Mouse (Mus musculus): ENCODE measurements around the gene Psen1. TPM values are rescaled to one million over a fixed set of nuclear protein-coding genes. Genes with fewer than 3 reads are reported as not detected.

Gene Psen1
- total and polyA plus RNA-seq, 3 experiments, result 28.4 to 61.1 (median 45.8) TPM

DNA sequence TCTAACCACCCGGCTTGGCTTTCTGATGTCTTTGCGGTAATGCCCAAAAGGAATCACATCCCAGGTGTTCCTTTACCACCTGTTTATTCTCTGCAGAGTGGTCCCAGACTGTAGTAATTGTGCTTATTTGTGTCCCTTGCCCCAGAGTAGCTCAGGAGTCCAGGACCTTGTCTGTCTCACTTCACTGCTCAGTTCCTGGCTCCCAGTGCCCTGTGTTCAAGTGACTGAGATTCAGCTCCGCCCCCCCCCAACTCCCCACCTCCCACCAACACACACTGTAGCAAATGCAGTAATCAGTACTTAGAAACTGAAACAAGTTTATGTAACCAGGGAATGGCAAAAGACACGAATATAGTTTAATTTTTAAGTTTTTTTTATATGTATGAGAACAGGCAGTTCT is 19.0 kb downstream of the Psen1 start:
- in situ Hi-C loops (cut with MboI; ENCODE audit: low pct_ligation_motif_present, low pct_unique_long_range_greater_than_20kb, low sequenced_read_pairs), result no loop called here
- no peak for TF ChIP-seq USF1 (IDR thresholded peaks at IDR 0.05; ENCODE audit: low read depth, low read length)
- TF ChIP-seq NELFE (IDR thresholded peaks at IDR 0.05; ENCODE audit: low read depth, low read length), result no peak
- no peak for TF ChIP-seq EP300 (IDR thresholded peaks at IDR 0.05; ENCODE audit: low read length)
- TF ChIP-seq MXI1 (IDR thresholded peaks at IDR 0.05; ENCODE audit: low read depth, low read length), result no peak
- TF ChIP-seq RCOR1 (conservative IDR thresholded peaks at IDR 0.05; ENCODE audit: low read depth, low read length), result no peak
- TF ChIP-seq ZMIZ1 (IDR thresholded peaks at IDR 0.05; ENCODE audit: low read depth, low read length), result no peak
- no peak for TF ChIP-seq POLR2AphosphoS2 (IDR thresholded peaks at IDR 0.05; ENCODE audit: low read depth, low read length)
- TF ChIP-seq IRF4 (IDR thresholded peaks at IDR 0.05; ENCODE audit: low read depth, low read length), result no peak

DNA sequence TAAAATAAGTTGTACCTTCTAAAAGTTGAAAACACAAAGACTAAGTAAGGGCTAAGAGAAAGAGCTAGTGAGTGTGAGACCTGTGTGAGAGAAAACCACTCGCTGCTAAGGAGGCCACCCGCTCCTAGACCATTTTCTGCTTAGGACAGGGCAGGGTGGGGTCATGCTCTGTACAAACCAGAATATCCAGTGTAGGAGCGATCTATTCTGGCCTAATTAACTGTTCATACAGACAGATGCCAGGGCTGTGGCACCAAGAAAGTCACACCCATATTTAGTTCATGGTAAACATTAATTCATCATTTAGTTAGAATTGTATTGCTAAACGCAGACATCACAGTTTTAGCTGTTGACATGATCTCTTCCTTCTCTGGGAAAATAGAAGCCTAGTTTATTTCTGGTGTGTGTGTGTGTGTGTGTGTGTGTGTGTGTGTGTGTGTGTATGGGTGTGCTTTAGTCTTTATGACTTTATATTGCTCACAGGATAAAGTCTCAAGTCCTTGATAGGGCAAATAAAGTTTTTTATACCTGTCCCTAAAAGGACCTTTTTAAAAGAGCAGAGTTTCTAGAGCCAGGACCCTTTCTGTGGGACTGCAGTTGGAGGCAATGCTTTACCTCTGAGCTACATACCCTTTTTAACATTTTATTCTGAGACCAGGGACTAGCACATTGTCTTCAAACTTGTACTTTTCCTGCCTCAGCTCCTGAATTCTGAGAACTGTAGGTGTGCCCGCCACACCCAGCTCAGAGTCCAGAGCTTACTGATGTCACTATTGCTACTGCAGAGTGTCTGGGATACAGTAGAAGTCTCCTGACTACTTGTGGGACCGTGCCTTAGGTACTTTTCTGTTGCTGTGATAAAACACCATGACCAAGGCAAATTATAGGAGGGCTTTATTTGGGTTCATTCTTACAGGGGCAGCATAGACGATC is 20.5 kb downstream of the Psen1 start:
- Histone ChIP-seq H3K4me2 (ENCODE audit: insufficient read depth, low read depth, poor library complexity, severe bottlenecking) (no peak overlapping the region), H3K79me2 (replicated peaks; ENCODE audit: control insufficient read depth, extremely low read depth, insufficient read depth, poor library complexity, severe bottlenecking) (no peaks in the 10 kb centered on the region; the same call in 1 of the 2 replicates), H3K36me3 (replicated peaks in 1 of 2; ENCODE audit: control insufficient read depth in 1 of 2, insufficient read depth in 1 of 2, low read length in 1 of 2) (peaks cover 21 to 83% of the 10 kb centered on the region in 2 experiments), H3K27me3 (replicated peaks) (no peaks in the 10 kb centered on the region), H3K4me3 (replicated peaks in 1 of 3; ENCODE audit: low read depth in 2 of 3, low read length in 2 of 3, poor library complexity in 1 of 3) (no peak overlapping the region), H3K9ac (ENCODE audit: insufficient read depth, low read depth) (no peak overlapping the region), H3K27ac (ENCODE audit: insufficient read depth, low read depth) (no peak overlapping the region), H3K4me1 (ENCODE audit: control insufficient read depth in 1 of 2, insufficient read depth in 2 of 2) (peaks cover 0 to 2% of the 10 kb centered on the region in 2 experiments; a peak in 1 of 4 replicates), H3K9me3 (replicated peaks; ENCODE audit: low read length) (no peaks in the 10 kb centered on the region)
- in situ Hi-C loops (cut with MboI; ENCODE audit: low pct_ligation_motif_present, low pct_unique_long_range_greater_than_20kb, low sequenced_read_pairs), result no loop called here
- DNase-seq (ENCODE audit: extremely low read depth), result no peak
- dilution Hi-C loops (cut with MboI; ENCODE audit: extremely low pct_ligation_motif_present, extremely low pct_unique_long_range_greater_than_20kb, low sequenced_read_pairs), result no loop called here
- no peak for TF ChIP-seq ZMIZ1 (IDR thresholded peaks at IDR 0.05; ENCODE audit: low read depth, low read length)
- TF ChIP-seq MYC (IDR thresholded peaks at IDR 0.05; ENCODE audit: low read depth, low read length), result no peak
- TF ChIP-seq TBP (conservative IDR thresholded peaks at IDR 0.05; ENCODE audit: low read depth, low read length), result no peak
- no peak for TF ChIP-seq SIN3A (IDR thresholded peaks at IDR 0.05; ENCODE audit: low read length)
- no peak for TF ChIP-seq USF1 (IDR thresholded peaks at IDR 0.05; ENCODE audit: low read depth, low read length)
- TF ChIP-seq POLR2A (IDR thresholded peaks at IDR 0.05; ENCODE audit: low read depth, low read length), result no peak
- TF ChIP-seq ZKSCAN1 (IDR thresholded peaks at IDR 0.05; ENCODE audit: borderline replicate concordance, low read depth, low read length), result no peak
- no peak for TF ChIP-seq ZNF384 (IDR thresholded peaks at IDR 0.05; ENCODE audit: low read depth, low read length)
- no peak for TF ChIP-seq E2F4 (IDR thresholded peaks at IDR 0.05; ENCODE audit: insufficient replicate concordance, low read depth, low read length)
- TF ChIP-seq ZC3H11A (IDR thresholded peaks at IDR 0.05; ENCODE audit: low read depth, low read length), result no peak
- no peak for TF ChIP-seq MEF2A (IDR thresholded peaks at IDR 0.05; ENCODE audit: borderline replicate concordance, low read depth, low read length)
- no peak for TF ChIP-seq KAT2A (IDR thresholded peaks at IDR 0.05; ENCODE audit: insufficient replicate concordance, low read length)
- TF ChIP-seq UBTF (IDR thresholded peaks at IDR 0.05; ENCODE audit: low read depth, low read length), result no peak
- no peak for TF ChIP-seq POLR2AphosphoS2 (IDR thresholded peaks at IDR 0.05; ENCODE audit: low read depth, low read length)
- no peak for TF ChIP-seq JUN (IDR thresholded peaks at IDR 0.05; ENCODE audit: insufficient read depth, low read depth, low read length)

More for the DNA sequence above, 19.0 kb downstream of the Psen1 start:
- no peaks in the 10 kb centered on the region for H3K9me3 ChIP-seq (replicated peaks; ENCODE audit: low read length)
- H3K4me2 ChIP-seq (ENCODE audit: insufficient read depth, low read depth, poor library complexity, severe bottlenecking), result no peak overlapping the region
- H3K9ac ChIP-seq (ENCODE audit: insufficient read depth, low read depth), result no peak overlapping the region
- H3K27me3 ChIP-seq (replicated peaks), result no peaks in the 10 kb centered on the region
- no peak overlapping the region for H3K27ac ChIP-seq (ENCODE audit: insufficient read depth, low read depth)
- H3K79me2 ChIP-seq (replicated peaks; ENCODE audit: control insufficient read depth, extremely low read depth, insufficient read depth, poor library complexity, severe bottlenecking), result no peaks in the 10 kb centered on the region; the same call in 1 of the 2 replicates
- dilution Hi-C loops (cut with MboI; ENCODE audit: extremely low pct_ligation_motif_present, extremely low pct_unique_long_range_greater_than_20kb, low sequenced_read_pairs), result no loop called here
- H3K4me3 ChIP-seq (replicated peaks in 1 of 3; ENCODE audit: low read depth in 2 of 3, low read length in 2 of 3, poor library complexity in 1 of 3), result no peak overlapping the region
- no peak for DNase-seq (ENCODE audit: extremely low read depth)
- H3K4me1 ChIP-seq (ENCODE audit: control insufficient read depth in 1 of 2, insufficient read depth in 2 of 2), result peaks cover 0 to 4% of the 10 kb centered on the region in 2 experiments; a peak in 1 of 4 replicates
- H3K36me3 ChIP-seq (replicated peaks in 1 of 2; ENCODE audit: control insufficient read depth in 1 of 2, insufficient read depth in 1 of 2, low read length in 1 of 2), result peaks cover 6 to 78% of the 10 kb centered on the region in 2 experiments

All from CH12.LX (cell line).